Mouse (Mus musculus) megakaryocyte, adult 5-6 weeks (primary cell): Measurements from ENCODE around the gene Akap2. TPM values are rescaled to one million over a fixed set of nuclear protein-coding genes. Genes with fewer than 3 reads are reported as not detected.

Experiments
- ATAC-seq: 2 replicates; pipeline ENCODE4 v1.8.0; 2016; ENCODE audit warnings: mild to moderate bottlenecking, inconsistent platforms; ENCODE audit not compliant: poor library complexity, severe bottlenecking
- total RNA-seq, 2 experiments: library from RNA; stranded (forward) in 1 of 2; stranded (reverse) in 1 of 2; fragments of 153-499, 151-499 nt in 1 of 2; fragments of 221-1000, 200-1000 nt in 1 of 2; gene quantifications; 2 replicates each; pipeline versions ENCODE4 v1.2.3 to v1.2.4; 2015 to 2017

The Akap2 gene
- total RNA-seq, 2 experiments from 2014 or later: 0.27 TPM; not detected in 1

- no peak for ATAC-seq
Observed at GRCm38 (mm10) chr4:57824626-57825240, 107.3 kb downstream of the Akap2 start.

GRCm38 (mm10) chr4:57826272-57826671, 108.8 kb downstream of the Akap2 start:
- no peak for ATAC-seq

- ATAC-seq: no peak
Observed at GRCm38 (mm10) chr4:57829131-57829530, 111.7 kb downstream of the Akap2 start.

GRCm38 (mm10) chr4:57829740-57830139, 112.3 kb downstream of the Akap2 start:
- ATAC-seq: no peak

- no peak for ATAC-seq
Observed at GRCm38 (mm10) chr4:57832318-57832717, 114.9 kb downstream of the Akap2 start.

- no peak for ATAC-seq
Observed at GRCm38 (mm10) chr4:57833060-57833459, 115.6 kb downstream of the Akap2 start.

GRCm38 (mm10) chr4:57834141-57834540, 116.7 kb downstream of the Akap2 start:
- ATAC-seq: peak; percentile 81

GRCm38 (mm10) chr4:57837089-57837488, 119.6 kb downstream of the Akap2 start:
- ATAC-seq: no peak

GRCm38 (mm10) chr4:57839343-57839742, 121.9 kb downstream of the Akap2 start:
- no peak for ATAC-seq

- ATAC-seq: no peak
Observed at GRCm38 (mm10) chr4:57841911-57842310, 124.5 kb downstream of the Akap2 start.

GRCm38 (mm10) chr4:57842472-57843305, 125.2 kb downstream of the Akap2 start:
- no peak for ATAC-seq

GRCm38 (mm10) chr4:57845031-57845431, 127.6 kb downstream of the Akap2 start:
- no peak for ATAC-seq

- ATAC-seq: no peak
Observed at GRCm38 (mm10) chr4:57845541-57846210, 128.2 kb downstream of the Akap2 start.

- no peak for ATAC-seq
Observed at GRCm38 (mm10) chr4:57846381-57846990, 129.0 kb downstream of the Akap2 start.

GRCm38 (mm10) chr4:57846991-57847422, 129.6 kb downstream of the Akap2 start:
- no peak for ATAC-seq

GRCm38 (mm10) chr4:57847676-57848075, 130.2 kb downstream of the Akap2 start:
- no peak for ATAC-seq

GRCm38 (mm10) chr4:57849465-57849864, 132.0 kb downstream of the Akap2 start:
- no peak for ATAC-seq

GRCm38 (mm10) chr4:57851731-57852130, 134.3 kb downstream of the Akap2 start:
- no peak for ATAC-seq

- no peak for ATAC-seq
Observed at GRCm38 (mm10) chr4:57852461-57853040, 135.1 kb downstream of the Akap2 start.

- no peak for ATAC-seq
Observed at GRCm38 (mm10) chr4:57854181-57854580, 136.7 kb downstream of the Akap2 start.
